Mouse (Mus musculus) layer of hippocampus, postnatal 14 days (tissue): ENCODE measurements at regions not wholly inside any gene's neighbourhood (a gene's known extent, or its start where the extent isn't known, plus 50 kb on each side); places are given as distances from the start of the nearest gene placed in this dataset.
A peak's percentile ranks its signal among the peaks of the same experiment; 100 is the strongest.

Source experiments
- DNase-seq, 2 experiments: peaks; one replicate each; pipeline ENCODE4 v3.0.0; 2021 to 2022; ENCODE audit warnings: low spot score in 2 of 2, mixed read lengths in 1 of 2

- DNase-seq = no peak
Observed at GRCm38 (mm10) chr13:101305695-101306413, 462.2 kb downstream of the Pik3r1 start.

- DNase-seq = no peak
Observed at GRCm38 (mm10) chr13:101305063-101305462, 463.0 kb downstream of the Pik3r1 start.

DNA sequence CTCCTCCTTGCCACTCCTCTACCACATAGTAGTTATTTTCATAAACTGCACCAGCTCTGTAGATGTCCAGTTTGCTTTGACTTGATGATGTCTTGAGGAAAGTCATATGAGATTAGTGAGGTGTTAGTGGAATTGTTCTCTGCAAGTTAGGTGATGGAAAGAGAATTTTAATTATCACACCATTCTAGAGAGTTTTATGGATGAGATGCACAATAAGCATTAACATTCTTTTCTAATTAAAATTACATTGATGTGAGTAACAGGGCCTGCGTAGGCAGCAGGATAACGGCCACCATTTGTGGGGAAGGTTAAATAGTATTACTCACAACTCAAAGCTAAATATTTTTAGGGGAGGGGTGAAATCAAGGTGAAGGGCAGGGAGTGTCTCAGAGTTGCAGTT, 466.7 kb downstream of the Pik3r1 start:
- no peak for DNase-seq

DNA sequence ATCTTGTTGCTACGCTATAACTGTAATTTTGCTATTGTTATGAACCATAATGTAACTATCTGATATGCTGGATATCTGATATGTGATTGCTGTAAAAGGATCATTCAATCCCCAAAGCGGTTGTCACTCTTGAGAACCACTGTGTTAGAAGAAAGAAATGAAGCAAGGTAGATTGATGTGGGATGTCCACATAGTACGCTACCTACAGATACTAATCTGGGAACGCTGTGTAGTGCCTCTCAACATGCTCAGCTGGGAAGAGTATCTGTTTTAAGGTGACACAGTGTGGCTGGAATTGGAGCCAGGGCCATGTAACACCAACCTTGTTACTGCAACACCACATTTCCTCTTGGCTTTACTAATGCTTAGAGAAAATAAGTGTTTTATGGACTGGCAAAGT, 456.2 kb upstream of the Slc30a5 start:
- no peak for DNase-seq

DNA sequence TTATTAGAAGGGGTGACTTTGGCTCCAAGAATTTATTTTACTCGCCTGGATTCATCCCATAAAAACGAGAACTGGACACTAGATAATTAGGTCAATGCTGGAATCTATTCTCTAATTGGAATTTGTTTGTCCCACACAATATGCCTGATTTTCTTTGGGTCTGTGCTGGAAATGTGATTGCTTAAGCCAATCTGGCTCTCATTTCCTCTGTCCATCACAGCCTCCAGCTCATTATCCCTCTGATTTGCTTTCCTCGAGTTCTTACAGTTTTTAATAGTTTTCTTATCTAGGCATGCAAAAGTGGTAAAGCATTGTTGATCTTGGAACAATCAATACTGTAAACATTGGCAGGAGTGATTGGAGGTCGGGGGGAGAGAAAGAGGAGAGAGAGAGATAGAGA, 453.9 kb upstream of the Slc30a5 start:
- no peak for DNase-seq

DNA sequence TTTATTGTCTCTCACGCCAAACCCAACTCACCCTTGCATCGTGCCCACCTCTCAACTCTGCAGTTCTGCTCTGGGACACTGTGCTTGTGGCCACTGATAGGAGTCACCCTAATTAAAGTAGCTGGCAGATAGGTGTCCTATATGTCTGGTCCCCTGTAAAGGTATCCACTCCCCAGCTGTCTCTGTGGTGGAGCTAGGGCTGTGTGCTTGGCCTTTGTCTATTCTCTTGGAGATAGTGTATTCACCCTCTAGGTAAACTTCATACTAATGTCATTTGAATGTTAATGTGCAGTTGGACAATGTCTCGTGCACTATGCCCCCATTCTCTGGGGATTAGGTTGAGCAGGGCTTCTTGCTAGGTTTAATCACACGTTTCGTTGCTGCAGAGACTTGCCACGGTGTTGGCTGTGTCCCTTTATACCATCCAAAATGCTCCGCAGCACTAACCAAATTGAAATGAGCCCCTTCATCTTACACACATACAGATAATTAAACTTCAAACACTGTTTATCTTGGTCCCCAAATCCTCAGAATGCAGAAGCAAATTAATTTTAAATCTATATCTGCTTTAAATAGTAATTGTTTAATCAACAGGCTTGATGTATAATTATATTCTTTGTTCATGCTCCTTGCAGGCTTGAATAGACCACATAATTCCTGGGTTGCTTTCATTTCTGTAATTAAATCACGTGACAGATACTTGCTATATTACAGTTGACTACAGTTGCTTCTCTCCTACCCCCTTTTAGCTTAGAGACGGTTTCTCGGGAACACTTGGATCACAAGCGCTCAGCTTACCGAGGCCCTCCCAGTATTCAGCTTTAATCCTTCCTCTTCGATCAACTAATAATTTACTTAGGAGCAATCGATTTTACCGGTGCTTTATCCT, 453.0 kb upstream of the Slc30a5 start:
- no peak for DNase-seq

GRCm38 (mm10) chr13:101278127-101278526, 444.9 kb upstream of the Slc30a5 start:
- no peak for DNase-seq

GRCm38 (mm10) chr13:101276766-101277165, 443.5 kb upstream of the Slc30a5 start:
- no peak for DNase-seq

DNA sequence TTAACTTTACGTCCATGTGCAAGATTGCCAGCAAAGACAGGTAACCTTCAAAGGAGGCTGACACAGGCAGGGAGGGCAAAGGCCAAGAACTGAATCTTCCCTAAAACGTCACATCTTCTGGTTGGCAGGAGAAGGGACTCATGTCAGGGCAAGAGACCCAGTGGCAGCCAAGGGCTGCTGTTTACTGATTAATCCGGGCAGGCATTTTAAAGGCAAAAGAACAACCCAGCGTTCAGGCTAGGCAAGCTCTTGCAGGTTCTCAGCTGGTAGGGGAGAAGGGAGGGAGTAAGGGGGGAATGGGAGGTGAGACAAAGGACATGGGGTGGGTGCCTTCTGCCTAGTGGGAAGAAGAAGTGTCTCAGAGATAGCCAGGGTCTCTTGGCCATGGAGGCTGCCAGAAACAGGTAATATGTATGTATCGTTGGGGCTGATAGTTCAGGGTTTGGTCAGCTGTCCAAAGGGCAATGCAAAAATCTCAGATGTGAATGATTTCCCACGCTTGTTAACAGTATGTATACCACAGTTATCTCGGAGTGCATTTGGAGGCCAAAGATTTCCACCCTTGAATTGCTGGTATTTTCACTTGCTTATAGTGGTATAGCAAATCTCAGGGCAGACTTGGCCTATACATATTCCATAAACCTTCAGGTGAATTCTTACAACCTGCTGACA, 441.4 kb upstream of the Slc30a5 start:
- DNase-seq = no peak

GRCm38 (mm10) chr13:101273321-101273720, 440.1 kb upstream of the Slc30a5 start:
- no peak for DNase-seq

DNA sequence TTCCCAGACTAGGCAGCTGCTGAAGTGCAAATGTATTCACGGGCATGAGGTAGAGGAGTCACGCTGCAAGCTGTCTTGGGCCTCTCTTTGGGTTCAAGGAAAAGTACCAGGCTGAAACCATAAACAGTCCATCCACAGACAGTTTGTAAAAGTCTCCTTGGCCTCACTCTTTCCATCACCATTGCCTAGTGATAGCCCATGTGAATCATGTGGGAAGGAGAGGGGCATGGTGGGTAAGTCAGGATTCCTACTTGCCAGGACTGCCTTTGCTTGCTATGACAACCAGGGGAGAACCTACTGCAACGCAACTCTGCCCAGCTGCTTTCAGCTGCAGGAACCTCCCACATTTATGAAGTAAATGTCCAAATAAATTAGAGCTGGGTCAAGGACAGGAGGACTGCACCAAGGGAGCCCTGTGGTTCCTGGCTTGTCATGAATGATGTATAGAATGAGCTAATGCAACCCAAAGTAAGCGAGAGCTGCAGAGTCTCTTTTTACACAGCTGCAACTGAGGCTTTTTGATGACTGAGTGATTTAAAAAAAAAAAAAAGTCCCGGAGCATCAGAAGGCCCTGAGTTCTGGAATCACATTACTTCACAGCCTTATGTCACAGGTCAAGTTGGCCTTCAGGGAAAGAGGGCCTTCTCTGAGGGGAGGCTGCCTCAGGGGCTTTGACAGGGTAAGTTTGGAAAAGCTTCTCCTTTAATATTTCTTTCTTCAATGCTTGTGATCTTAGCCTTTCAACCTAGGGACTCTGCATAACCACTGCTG, 420.7 kb upstream of the Slc30a5 start:
- no peak for DNase-seq

DNA sequence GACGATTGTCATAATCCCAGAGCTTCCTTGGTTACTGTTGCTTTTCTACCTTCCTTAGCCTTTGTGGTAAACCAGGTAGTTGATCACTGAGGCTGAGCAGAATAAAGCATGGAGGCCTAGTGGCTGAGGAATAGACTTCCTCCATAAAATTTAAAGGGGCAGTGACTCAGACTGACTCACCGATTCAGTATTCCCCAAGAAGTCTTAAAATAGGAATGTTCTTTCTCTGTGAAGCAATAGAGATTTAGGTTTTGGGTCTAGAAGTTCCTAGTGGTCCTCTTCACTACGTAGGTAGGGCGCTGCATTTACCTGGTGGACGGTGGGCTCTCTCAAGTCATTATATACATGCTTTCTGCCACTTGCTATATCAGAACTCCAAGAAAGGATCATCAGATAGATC, 416.1 kb upstream of the Slc30a5 start:
- no peak for DNase-seq

DNA sequence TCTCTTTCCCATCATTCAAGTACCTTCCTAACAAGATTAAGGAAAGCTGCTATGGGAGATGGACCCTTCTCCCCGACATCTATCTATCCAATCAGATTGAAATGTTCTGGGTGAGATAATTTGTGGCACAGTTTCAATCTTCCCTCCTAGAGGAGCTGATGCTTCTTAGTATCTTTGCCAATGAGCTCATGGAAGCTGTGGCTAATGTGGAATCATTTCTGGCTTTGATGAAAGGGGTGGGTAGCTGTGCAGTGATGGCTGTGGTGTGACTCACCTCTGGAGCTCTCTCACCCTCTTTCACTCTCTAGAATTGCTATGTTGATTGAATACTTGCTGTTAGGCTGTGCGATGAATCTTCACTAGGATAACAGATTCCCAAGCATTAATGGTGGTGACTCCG, 411.1 kb upstream of the Slc30a5 start:
- no peak for DNase-seq

DNA sequence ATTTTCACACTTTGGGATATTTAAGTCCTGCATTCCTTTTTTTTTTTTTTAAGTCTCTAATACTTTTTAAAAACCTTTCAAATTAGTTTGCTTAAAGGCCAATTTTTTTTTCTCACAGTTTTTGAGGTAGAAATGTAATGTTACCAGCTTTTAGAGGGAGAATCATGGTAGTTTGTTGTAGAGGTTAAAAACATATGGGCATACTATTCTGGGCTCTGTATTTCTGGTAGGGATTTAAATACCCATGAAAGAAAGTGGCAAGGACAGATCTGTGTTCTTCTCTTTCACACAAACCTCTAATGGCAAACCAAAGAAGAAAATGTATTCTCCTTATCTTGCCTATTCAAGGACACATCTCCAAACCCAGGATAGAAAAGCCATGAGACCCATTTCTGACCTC, 405.6 kb upstream of the Slc30a5 start:
- no peak for DNase-seq

DNA sequence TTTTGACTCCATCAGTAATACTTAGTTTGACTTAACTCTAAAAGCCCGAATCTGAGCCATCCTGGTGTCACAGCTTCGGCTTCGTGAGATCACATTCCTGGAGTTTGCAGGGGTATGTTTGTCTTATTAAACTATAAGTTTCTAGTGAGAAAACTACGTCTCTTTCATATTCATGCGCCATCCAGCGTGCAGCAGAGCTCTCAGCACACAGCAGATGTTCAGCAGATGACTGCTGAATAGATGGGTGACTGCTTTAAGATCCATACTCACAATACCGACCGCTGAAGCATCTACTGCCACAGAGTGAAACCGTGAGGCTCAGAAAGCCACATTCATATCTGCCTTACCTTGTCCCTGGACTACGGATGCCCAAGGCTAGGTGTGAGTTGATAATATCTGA, 403.8 kb upstream of the Slc30a5 start:
- no peak for DNase-seq

DNA sequence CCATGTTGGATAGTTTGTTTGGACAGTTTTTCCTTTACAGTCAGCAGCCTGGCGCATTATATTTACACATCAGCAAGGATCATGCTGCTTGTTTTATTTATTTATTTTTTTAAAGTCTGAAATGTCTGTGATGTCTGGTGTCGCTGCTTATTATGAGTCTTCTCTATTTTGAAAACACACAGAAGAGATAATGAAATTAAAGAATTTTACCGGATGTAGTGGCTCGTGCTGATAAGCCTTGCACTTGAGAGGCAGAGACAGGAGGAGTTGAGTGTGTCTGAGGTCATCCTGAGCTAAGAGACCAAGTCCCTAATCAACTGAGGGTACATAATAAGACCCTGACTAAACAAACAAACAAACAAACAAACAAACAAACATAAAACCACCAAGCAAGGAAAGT, 402.6 kb upstream of the Slc30a5 start:
- no peak for DNase-seq

- no peak for DNase-seq
Observed at GRCm38 (mm10) chr13:101235110-101235509, 401.9 kb upstream of the Slc30a5 start.

DNA sequence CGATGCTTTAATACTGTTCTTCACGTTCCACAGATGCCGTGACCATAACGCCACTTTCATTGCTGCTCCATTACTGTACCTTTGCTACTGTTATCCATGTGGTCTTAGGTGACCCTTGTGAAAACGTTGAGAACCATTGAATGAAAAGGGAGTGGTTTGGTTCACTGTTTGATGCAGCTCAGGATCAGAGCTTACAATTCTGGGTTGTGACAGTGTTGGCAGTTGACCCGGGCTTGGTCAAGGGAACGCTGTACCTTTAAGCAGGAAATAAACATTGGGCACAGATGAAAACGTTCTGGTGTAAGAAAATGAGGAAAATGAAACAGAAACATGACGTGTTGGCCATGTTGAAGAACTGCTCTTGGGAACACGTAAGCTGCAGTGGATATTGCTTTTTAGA, 401.3 kb upstream of the Slc30a5 start:
- DNase-seq = no peak

DNA sequence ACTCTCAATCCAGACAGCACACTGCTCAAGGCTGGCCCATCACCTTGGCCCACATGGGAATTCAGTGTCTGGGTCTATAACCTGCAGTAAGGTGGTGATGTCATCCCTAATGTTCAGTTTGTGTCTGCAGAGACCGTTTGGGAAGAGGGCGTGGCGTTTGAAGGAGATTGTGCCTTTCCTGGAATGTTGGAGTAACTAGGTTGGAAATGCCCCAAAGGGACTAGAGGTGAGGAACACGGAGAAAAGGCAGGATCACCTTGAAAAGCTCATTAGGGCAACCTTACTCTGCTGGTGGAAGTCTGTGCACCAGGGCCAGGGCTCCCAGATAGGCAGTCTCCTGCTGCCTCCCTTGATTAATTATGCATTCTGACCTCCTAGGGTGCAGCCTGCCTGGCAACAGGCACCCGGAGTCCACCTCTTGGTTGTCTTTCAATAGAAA, 400.6 kb upstream of the Slc30a5 start:
- DNase-seq = peak; percentile 16 to 52

- peak; percentile 54 to 91 for DNase-seq
Observed at GRCm38 (mm10) chr13:101233181-101233842, 400.1 kb upstream of the Slc30a5 start.

DNA sequence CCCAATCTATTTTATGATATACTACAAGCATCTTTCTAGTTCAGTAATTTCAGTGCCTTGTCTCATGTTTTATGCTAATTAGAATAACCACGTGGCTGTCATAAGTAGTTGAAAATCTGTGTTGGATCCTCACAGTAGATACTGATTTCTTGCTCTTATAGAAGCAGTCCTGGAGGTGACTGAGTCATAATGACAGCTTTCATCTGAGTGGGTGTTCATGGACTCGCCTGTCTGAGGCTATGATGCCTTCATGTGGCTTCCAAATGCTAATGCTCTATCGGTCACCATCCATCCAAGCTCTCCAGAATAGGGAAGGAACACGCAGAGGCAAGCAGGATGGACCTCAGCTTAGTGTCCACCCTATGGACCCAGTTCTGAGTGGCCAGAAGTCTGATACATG, 396.6 kb upstream of the Slc30a5 start:
- DNase-seq = no peak
